Mouse (Mus musculus) embryonic facial prominence, embryonic 10.5 days (tissue): Measurements from ENCODE around the gene Lck. TPM values are rescaled to one million over a fixed set of nuclear protein-coding genes. Genes with fewer than 3 reads are reported as not detected.
A peak's percentile ranks its signal among the peaks of the same experiment; 100 is the strongest.
"Not testable (repeated sequence)": the region's sequence is repeated elsewhere in the genome, so short reads cannot be mapped to it uniquely, and the experiment has no call there.

Source experiments
- DNase-seq: peaks from one replicate; pipeline ENCODE4 v3.0.0-alpha.2; 2017; ENCODE audit warnings: low spot score
- H3K27ac ChIP-seq: fragments of 300-500 bp; sonication (generic); replicated peaks from 2 replicates; pipeline ENCODE4 v1.5.1; 2016; ENCODE audit warnings: mild to moderate bottlenecking
- H3K27me3 ChIP-seq: fragments of 300-500 bp; sonication (generic); replicated peaks from 2 replicates; pipeline ENCODE4 v1.6.1; 2016; ENCODE audit warnings: low read depth, mild to moderate bottlenecking; ENCODE audit not compliant: poor library complexity, severe bottlenecking
- H3K36me3 ChIP-seq: fragments of 300-500 bp; sonication (generic); replicated peaks from 2 replicates; pipeline ENCODE4 v1.6.1; 2016; ENCODE audit warnings: mild to moderate bottlenecking, moderate library complexity
- H3K4me1 ChIP-seq: fragments of 300-500 bp; sonication (generic); 2 replicates; pipeline ENCODE4 v1.6.1; 2016
- H3K4me3 ChIP-seq: fragments of 300-500 bp; sonication (generic); 2 replicates; pipeline ENCODE4 v1.5.1; 2016; ENCODE audit warnings: mild to moderate bottlenecking, moderate library complexity
- H3K9me3 ChIP-seq: fragments of 300-500 bp; sonication (generic); 2 replicates; pipeline ENCODE4 v1.6.1; 2016; ENCODE audit warnings: mild to moderate bottlenecking
- WGBS: fragments of 180-500 bp; shearing (Covaris S2); methylation state at CpG from one replicate; pipeline ENCODE4 v1.1.7; 2016; 5-methylcytosine and 5-hydroxymethylcytosine counted together
- polyA plus RNA-seq: library from polyadenylated mRNA; unstranded; fragments of >200 nt; fragmentation: Nextera tagmentation; extraction: Ambion mirVana; gene quantifications from 2 replicates; pipeline ENCODE4 v1.2.1, GENCODE M21; 2016

Lck gene
- polyA plus RNA-seq, 1 experiment from 2014 or later, result 12.6 TPM

- WGBS, result 84% methylated on average over 12 of the region's 12 CpGs
- no peaks in the 10 kb centered on the region for H3K36me3 ChIP-seq
- peaks cover 17% of the 10 kb centered on the region for H3K27me3 ChIP-seq
- no peaks in the 10 kb centered on the region for H3K9me3 ChIP-seq
- H3K4me1 ChIP-seq, result peaks cover 36% of the 10 kb centered on the region
- H3K4me3 ChIP-seq, result no peak overlapping the region
- no peak for DNase-seq
- no peak overlapping the region for H3K27ac ChIP-seq
Observed at GRCm38 (mm10) chr4:129558321-129558955, 15.0 kb downstream of the Lck start.

GRCm38 (mm10) chr4:129557256-129557808, 16.1 kb downstream of the Lck start:
- Histone ChIP-seq H3K27me3 (peaks cover 17% of the 10 kb centered on the region), H3K4me1 (peaks cover 34% of the 10 kb centered on the region), H3K36me3 (no peaks in the 10 kb centered on the region), H3K4me3 (peak overlapping the region; percentile 66; the same call in 1 of the 2 replicates), H3K27ac (peak overlapping the region; percentile 84), H3K9me3 (no peaks in the 10 kb centered on the region)
- no peak for DNase-seq
- WGBS, result 64% methylated on average over 9 of the region's 9 CpGs

- peak overlapping the region; percentile 84 for H3K27ac ChIP-seq
- 9% methylated on average over 33 of the region's 33 CpGs for WGBS
- H3K27me3 ChIP-seq, result peaks cover 17% of the 10 kb centered on the region
- H3K4me3 ChIP-seq, result peak overlapping the region; percentile 66
- no peaks in the 10 kb centered on the region for H3K9me3 ChIP-seq
- no peaks in the 10 kb centered on the region for H3K36me3 ChIP-seq
- H3K4me1 ChIP-seq, result peaks cover 34% of the 10 kb centered on the region
- DNase-seq, result peak; percentile 96
Observed at GRCm38 (mm10) chr4:129556532-129557223, 16.8 kb downstream of the Lck start.

GRCm38 (mm10) chr4:129555862-129556531, 17.4 kb downstream of the Lck start:
- WGBS, result under 1% methylated on average over 24 of the region's 24 CpGs
- H3K4me1 ChIP-seq, result peaks cover 34% of the 10 kb centered on the region
- peaks cover 17% of the 10 kb centered on the region for H3K27me3 ChIP-seq
- H3K4me3 ChIP-seq, result peak overlapping the region; percentile 66
- H3K9me3 ChIP-seq, result no peaks in the 10 kb centered on the region
- H3K27ac ChIP-seq, result peak overlapping the region; percentile 84
- no peaks in the 10 kb centered on the region for H3K36me3 ChIP-seq
- DNase-seq, result no peak

- peak; percentile 72 for DNase-seq
- Histone ChIP-seq H3K4me3 (peak overlapping the region; percentile 66), H3K27ac (peak overlapping the region; percentile 84), H3K4me1 (peaks cover 39% of the 10 kb centered on the region), H3K27me3 (peaks cover 17% of the 10 kb centered on the region), H3K36me3 (no peaks in the 10 kb centered on the region), H3K9me3 (no peaks in the 10 kb centered on the region)
- 2% methylated on average over 16 of the region's 16 CpGs for WGBS
Observed at GRCm38 (mm10) chr4:129555421-129555861, 18.0 kb downstream of the Lck start.

- Histone ChIP-seq H3K4me1 (peaks cover 47% of the 10 kb centered on the region), H3K27me3 (peaks cover 17% of the 10 kb centered on the region)
- not testable (repeated sequence) for H3K27ac ChIP-seq, H3K9me3 ChIP-seq, H3K4me3 ChIP-seq, DNase-seq, H3K36me3 ChIP-seq
- 88% methylated on average over 6 of the region's 6 CpGs for WGBS
Observed at GRCm38 (mm10) chr4:129554512-129554911, 18.9 kb downstream of the Lck start.

GRCm38 (mm10) chr4:129550295-129550694, 23.1 kb downstream of the Lck start:
- Histone ChIP-seq H3K27ac (no peak overlapping the region; the same call in 1 of the 2 replicates), H3K4me3 (no peak overlapping the region), H3K4me1 (peaks cover 20% of the 10 kb centered on the region), H3K9me3 (no peaks in the 10 kb centered on the region), H3K36me3 (0 out of 2 replicates have a peak, but pooled peaks cover 8% of the 10 kb centered on the region), H3K27me3 (peaks cover 7% of the 10 kb centered on the region)
- DNase-seq, result peak; percentile 18
- WGBS, result 41% methylated on average over 1 of the region's 1 CpGs

- Histone ChIP-seq H3K36me3 (0 out of 2 replicates have a peak, but pooled peaks cover 8% of the 10 kb centered on the region), H3K9me3 (no peaks in the 10 kb centered on the region), H3K27ac (no peak overlapping the region), H3K4me1 (peaks cover 13% of the 10 kb centered on the region), H3K27me3 (no peaks in the 10 kb centered on the region), H3K4me3 (no peak overlapping the region)
- DNase-seq, result no peak
- 94% methylated on average over 2 of the region's 2 CpGs for WGBS
Observed at GRCm38 (mm10) chr4:129549306-129549705, 24.1 kb downstream of the Lck start.

- not testable (repeated sequence) for DNase-seq, H3K4me3 ChIP-seq, H3K36me3 ChIP-seq, H3K27me3 ChIP-seq, H3K27ac ChIP-seq, H3K9me3 ChIP-seq
- H3K4me1 ChIP-seq, result peaks cover 16% of the 10 kb centered on the region
- 88% methylated on average over 4 of the region's 4 CpGs for WGBS
Observed at GRCm38 (mm10) chr4:129547631-129548030, 25.8 kb downstream of the Lck start.

- WGBS, result 89% methylated on average over 4 of the region's 4 CpGs
- no peak overlapping the region for H3K27ac ChIP-seq
- no peak for DNase-seq
- no peaks in the 10 kb centered on the region for H3K9me3 ChIP-seq
- H3K36me3 ChIP-seq, result peaks cover 27% of the 10 kb centered on the region
- H3K4me1 ChIP-seq, result peaks cover 26% of the 10 kb centered on the region
- H3K4me3 ChIP-seq, result no peak overlapping the region
- no peaks in the 10 kb centered on the region for H3K27me3 ChIP-seq
Observed at GRCm38 (mm10) chr4:129544106-129544505, 29.3 kb downstream of the Lck start.

GRCm38 (mm10) chr4:129542592-129543141, 30.8 kb downstream of the Lck start, which contains the start of gene Hdac1:
Hdac1 (minus strand) TSS chr4:129542713.
- Histone ChIP-seq H3K27me3 (no peaks in the 10 kb centered on the region), H3K4me3 (peak within 1 kb of the TSS; percentile 96), H3K27ac (peak within 1 kb of the TSS; percentile 96), H3K36me3 (peaks cover 34% of the 10 kb centered on the region), H3K4me1 (peaks cover 26% of the 10 kb centered on the region), H3K9me3 (no peaks in the 10 kb centered on the region)
- 1% methylated on average over 46 of the region's 46 CpGs for WGBS
- peak; percentile 100 for DNase-seq
